Mouse (Mus musculus): Measurements from ENCODE around the gene Trim68.

GRCm38 (mm10) chr7:102636665-102637064, 50.5 kb downstream of the Trim68 start:
- TF ChIP-seq POLR2A (IDR thresholded peaks at IDR 0.05; ENCODE audit: borderline replicate concordance, extremely low read depth, insufficient read depth, insufficient read length, poor library complexity, severe bottlenecking) (no peak), CTCF (IDR thresholded peaks at IDR 0.05; ENCODE audit: borderline replicate concordance, extremely low read depth, insufficient read depth, insufficient read length) (peak; percentile 16; the same call in 1 of the 2 replicates)
